Mouse (Mus musculus) cerebellum, adult 8-10 months (tissue): ENCODE measurements around the gene Cpa4.
A peak's percentile ranks its signal among the peaks of the same experiment; 100 is the strongest.

Experiments used
- DNase-seq: peaks from one replicate; pipeline ENCODE4 v3.0.0; 2022

The Cpa4 gene

GRCm38 (mm10) chr6:30594364-30594763 lies 26.2 kb downstream of the Cpa4 start:
- no peak for DNase-seq

DNA sequence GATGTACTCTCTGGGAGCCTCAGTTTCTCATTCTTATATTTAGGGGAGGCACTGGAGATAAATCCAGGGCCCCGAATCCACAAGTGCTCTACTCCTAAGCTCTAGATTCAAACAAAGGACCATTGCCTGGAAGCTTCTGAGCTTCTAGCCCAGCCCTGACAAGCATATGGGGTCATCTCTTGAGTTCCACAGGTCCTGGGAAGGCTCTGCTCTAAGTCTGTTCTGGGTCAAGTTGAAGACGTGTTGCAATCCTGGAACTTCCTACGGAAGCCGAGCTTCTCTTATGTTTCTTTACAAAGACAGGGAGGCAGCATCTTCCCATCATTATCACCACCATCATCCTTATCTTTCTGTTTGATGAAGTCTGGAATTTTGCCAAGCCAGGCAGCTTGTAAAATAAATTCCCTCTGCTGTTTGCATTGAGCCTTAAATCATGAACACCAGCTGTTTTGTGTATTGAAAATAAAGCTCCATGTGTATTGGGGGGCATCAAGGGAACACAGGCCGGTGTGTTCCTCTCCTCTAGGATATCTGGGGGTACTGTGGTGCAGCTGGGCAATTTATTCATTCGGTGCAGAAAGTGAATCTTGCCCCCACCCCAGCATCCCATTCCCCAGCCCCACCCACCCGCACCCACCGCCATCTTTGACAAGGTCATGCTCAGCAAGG lies 28.2 kb downstream of the Cpa4 start:
- no peak for DNase-seq

DNA sequence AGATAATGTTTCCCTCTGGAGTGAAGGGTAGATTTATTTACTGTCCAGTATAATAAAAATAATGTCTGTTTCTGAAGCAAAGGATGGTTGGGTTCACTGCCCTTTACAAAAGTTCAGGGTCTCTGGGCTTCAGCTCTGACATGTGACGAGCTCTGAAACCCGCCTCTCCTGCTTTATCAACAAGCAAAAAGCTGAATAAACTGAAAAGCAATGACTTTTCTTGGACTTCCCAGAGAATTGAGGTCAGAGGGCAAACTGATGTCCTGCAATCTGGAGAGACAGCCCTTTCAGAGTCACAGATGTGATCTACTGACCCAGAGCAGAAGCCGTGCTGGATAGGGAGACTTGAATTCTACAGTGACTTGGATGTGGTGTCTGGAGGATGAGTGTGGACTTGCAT lies 31.9 kb downstream of the Cpa4 start:
- DNase-seq, result no peak

DNA sequence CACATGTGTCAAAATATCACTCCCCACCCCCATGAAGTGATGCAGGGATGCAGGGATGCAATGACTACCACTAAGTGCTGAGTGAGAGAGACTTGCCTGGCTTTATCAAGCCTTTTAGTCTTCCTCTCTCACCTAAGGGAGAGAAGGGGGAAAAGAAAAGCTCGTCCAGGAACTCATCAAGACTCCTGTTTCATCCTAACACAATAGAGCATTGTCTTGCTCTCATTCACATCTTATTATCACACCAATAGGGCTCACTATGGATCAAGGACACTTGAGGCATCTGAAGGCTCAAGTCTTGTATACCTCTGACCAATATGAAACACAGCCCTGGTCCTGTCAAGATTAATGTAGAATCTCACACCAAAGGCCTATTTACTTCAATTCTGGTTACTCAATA lies 32.8 kb downstream of the Cpa4 start:
- no peak for DNase-seq

- no peak for DNase-seq
Measured at GRCm38 (mm10) chr6:30604342-30604867, 36.2 kb downstream of the Cpa4 start.

- DNase-seq, result no peak
Measured at GRCm38 (mm10) chr6:30605111-30605510, 36.9 kb downstream of the Cpa4 start.

DNA sequence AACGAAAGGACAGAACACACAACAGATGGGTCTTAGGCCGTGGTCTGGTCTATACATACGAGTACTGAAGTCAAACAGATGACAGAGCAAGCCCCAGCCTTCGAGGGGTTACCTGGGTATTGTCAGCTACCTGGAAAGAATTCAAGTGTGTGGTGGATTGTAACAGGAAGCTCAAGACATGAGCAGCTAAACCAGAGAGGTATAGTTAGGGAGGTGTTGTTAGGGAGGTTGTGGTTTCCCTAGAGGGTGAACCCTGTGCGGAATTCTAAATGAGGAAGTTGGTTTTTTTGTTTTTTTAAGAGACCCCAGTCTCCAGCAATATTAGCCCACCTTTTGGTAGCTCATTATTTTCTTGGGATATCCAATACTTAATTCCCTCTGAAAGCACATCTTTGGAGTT lies 37.5 kb downstream of the Cpa4 start:
- DNase-seq, result no peak

DNA sequence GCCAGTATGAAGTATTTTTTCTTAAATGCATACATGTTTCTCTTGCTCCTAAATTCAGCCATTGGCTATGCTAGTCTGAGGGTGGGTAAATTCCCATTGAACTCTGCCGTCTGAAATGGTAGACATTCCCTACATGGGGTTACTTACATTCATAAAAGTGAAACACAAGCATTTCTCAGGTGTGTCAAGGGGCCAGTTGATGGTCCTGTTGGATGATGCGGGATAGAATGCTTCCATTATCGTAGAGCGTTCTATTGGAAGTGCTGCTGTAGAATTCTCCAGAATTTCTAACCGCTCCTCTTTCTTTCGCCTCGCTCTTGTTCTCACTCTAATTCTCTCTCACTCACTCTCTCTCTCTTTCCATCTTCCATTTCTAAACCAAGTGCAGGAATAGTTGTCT lies 42.5 kb downstream of the Cpa4 start, which contains the start of gene Cpa5:
Cpa5 (plus strand) TSS at position 301 of the 400 bp plus-strand sequence.
- no peak for DNase-seq

DNA sequence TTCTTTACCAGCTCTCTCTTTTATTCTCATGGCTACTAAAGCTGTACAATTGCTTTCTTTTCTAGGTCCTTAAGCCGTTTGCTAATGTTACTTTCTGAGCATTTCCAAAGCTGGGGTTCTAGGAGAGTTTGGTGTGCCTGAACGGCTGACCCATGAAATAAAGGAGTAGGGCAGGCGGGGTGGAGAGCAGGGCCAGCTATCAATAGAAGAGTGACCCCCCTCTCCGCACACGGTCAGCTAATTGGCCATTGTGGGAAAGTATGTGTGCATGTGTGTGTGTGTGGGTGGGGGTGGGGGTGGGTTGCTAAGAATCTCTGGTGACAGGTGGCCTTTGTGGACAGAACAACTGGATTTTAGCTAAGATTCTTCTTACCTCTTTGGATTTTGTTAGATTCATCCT lies 43.0 kb downstream of the Cpa4 start:
- no peak for DNase-seq

- DNase-seq, result no peak
Measured at GRCm38 (mm10) chr6:30614251-30614650, 46.1 kb downstream of the Cpa4 start.

- no peak for DNase-seq
Measured at GRCm38 (mm10) chr6:30615741-30616140, 47.6 kb downstream of the Cpa4 start.

DNA sequence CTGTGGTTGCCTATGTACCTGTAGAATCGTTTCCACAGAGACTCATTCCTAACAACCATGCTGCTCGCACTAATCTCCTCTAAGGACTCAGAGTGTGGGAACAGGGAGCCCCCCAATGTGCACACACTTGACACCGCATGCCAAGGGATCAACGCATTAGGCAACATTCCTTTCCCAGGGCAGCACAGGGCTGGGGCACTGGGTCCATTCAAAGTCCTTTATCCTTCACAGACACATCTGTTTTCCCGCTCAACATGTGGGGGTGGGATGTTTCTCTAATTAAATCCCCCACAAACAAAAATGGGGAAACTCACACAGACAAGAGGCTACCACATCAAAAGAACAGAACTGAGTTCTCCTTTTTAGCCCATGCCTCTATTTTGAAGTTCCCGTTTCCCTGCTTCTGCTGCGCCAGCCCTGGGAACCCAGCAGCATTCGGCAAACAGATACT lies 48.3 kb downstream of the Cpa4 start:
- DNase-seq, result no peak

GRCm38 (mm10) chr6:30617020-30617958 lies 49.1 kb downstream of the Cpa4 start:
- DNase-seq, result no peak

DNA sequence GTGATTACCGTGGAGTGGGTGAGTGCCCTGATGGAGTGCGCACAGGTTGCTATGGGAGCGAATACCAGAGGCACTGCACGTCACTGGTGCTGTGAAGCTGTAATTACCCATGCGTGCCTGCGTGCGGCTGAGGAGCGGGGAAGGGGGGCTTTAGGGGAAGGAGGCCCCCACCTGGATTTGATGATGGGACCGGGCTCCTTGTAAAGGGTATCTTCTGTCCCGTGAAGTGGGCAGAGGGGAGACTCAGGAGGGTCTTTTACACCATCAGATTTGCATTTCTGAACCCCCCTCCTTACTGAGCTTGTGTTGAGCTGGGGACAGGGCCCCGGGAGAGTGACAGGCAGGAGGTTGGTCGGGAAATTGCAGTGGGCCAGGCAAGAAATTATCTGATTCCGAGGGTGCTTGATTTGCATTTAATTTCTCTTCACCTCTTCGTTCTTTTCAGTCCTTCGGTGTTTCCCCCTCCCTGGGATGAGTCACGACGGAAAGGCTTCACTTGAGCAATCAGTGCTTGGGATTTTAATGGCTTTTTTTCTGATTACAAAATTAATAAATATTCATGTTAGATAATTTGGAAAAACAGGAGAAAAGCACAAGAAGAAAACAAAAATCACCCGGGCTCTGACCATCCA lies 49.9 kb downstream of the Cpa4 start:
- no peak for DNase-seq

- DNase-seq, result no peak
Measured at GRCm38 (mm10) chr6:30618735-30619134, 50.6 kb downstream of the Cpa4 start.

DNA sequence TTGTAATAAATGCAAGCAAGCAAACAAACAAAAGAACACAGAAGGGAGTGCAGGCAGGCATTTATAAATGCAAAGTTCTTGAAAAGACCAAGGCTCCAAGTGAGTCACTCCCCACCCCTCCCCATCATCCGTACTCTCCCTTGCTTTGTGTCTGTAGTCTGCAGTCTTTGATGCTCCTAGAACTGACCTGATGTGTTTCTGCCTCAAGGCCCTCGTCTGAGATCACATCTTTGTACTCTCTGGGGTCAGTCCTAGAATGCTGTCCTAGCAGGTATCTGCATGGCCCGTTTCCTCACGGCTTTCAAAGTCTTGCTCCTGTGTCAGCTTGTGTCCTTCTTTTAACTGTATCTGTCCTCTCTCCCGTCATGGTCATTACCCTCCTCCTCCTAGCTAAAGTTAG lies 51.4 kb downstream of the Cpa4 start:
- DNase-seq, result no peak

DNA sequence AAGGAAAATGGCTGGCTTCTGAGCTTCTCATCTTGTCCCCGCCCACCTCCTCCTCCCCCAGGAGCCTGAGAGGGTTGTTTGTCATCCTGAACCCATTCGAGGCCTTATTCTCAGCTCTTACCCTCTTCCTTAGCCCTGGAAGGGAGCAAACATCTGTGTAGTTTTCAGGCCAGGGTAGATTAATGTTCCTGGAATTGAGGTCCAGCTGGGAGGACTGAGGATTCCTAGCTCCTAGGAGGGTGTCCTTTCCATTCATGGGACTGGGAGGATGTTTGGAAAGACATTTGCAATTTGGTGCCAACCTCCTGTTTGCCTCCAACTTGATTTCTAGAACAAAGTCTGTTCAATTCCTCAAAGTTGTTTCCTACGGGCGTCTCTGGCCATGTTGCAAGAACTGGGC lies 52.4 kb downstream of the Cpa4 start:
- DNase-seq, result no peak

DNA sequence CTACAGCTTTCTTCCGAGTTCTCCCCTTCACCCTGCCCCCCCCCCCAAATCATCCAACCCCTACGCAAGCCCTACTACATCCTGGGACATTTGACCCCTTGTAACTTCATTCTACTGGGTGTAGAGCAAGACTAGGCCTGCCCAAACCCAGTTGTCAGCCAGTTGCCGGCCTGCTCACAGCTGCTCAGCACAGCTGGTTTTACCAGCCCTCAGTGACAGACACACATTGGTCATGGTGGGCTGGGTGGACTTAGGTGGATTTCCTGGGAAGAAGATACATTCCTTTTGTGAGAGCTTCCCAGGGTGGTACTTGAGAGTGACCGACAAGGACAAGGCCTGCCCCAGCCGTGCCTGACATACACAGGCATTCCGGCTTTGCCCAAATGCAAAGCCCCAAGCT lies 52.8 kb downstream of the Cpa4 start:
- no peak for DNase-seq

GRCm38 (mm10) chr6:30621986-30622389 lies 53.8 kb downstream of the Cpa4 start:
- DNase-seq, result no peak

DNA sequence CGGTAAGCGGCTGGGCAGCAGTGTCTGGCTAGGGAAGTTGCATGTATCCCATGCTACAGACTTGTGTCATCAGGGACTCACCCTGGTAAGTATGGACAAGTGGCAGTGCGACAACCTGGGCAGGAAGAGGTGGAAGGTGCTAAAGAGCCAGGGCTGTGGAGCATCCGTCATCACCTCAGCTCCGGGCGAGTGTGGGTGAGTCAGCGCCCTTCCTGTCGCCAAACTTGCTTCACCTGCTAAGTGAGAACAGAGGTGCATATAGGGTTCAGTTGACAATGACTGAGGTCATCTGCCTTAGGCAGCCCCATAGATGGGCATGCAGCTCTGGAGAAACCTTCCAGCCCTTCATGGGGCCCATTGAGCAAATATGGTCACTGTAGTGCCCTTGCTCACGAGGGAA lies 56.6 kb downstream of the Cpa4 start:
- DNase-seq, result no peak

GRCm38 (mm10) chr6:30628152-30628551 lies 60.0 kb downstream of the Cpa4 start:
- peak; percentile 6 for DNase-seq

- no peak for DNase-seq
Measured at GRCm38 (mm10) chr6:30629989-30630388, 61.8 kb downstream of the Cpa4 start.

DNA sequence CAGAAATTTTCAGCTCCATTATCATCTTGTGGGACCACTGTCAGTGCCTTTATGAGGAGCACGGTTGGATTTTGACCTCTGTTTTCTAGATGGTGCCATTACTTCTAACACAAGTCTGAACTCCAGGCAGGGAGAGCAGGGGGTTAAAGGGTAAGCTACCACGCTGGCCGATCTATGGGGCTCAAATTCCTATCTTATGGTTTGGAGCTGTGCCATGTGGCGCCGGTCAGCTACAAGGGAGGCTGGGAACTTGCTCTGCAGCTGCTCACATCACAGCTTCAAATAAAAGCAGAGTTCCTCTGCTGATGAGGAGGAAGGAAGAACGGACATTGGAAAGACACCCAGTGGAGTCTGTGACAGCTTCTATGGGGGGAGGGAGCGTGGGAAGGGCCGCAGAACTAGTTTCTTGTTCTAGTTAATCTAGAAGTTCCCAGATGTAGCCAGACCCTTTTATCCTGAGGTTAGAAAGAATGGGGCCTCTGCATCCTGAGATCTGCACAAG lies 67.2 kb downstream of the Cpa4 start:
- no peak for DNase-seq
